Mouse (Mus musculus) lung, embryonic 16.5 days (tissue): Measurements from ENCODE around the gene Rack1. TPM values are rescaled to one million over a fixed set of nuclear protein-coding genes. Genes with fewer than 3 reads are reported as not detected.

ENCODE experiments used
- ATAC-seq: fragments of 200-750 bp; cut with Nextera tagmentation; 2 replicates; pipeline ENCODE4 v1.8.0; 2017; ENCODE audit warnings: low read depth, mild to moderate bottlenecking, moderate library complexity
- H3K27ac ChIP-seq: fragments of 300-500 bp; sonication (generic); 2 replicates; pipeline ENCODE4 v1.5.1; 2014; ENCODE audit warnings: mild to moderate bottlenecking, control low read depth, low read length
- H3K27me3 ChIP-seq: fragments of 300-500 bp; sonication (generic); 2 replicates; pipeline ENCODE4 v1.6.1; 2014; ENCODE audit warnings: low read depth, low read length, mixed read lengths; ENCODE audit not compliant: control insufficient read depth, insufficient read depth
- H3K36me3 ChIP-seq: fragments of 300-500 bp; sonication (generic); 2 replicates; pipeline ENCODE4 v1.6.1; 2014; ENCODE audit warnings: low read length; ENCODE audit not compliant: control insufficient read depth, insufficient read depth
- H3K4me1 ChIP-seq: fragments of 300-500 bp; sonication (generic); replicated peaks from 2 replicates; pipeline ENCODE4 v1.6.1; 2014; ENCODE audit warnings: low read length, mixed read lengths; ENCODE audit not compliant: control insufficient read depth, insufficient read depth
- H3K4me2 ChIP-seq: fragments of 300-500 bp; sonication (generic); 2 replicates; pipeline ENCODE4 v1.6.1; 2014; ENCODE audit warnings: low read depth, low read length, control low read depth
- H3K4me3 ChIP-seq: fragments of 300-500 bp; sonication (generic); 2 replicates; pipeline ENCODE4 v1.5.1; 2014; ENCODE audit warnings: mild to moderate bottlenecking, low read length, control low read depth
- H3K9ac ChIP-seq: fragments of 300-500 bp; sonication (generic); 2 replicates; pipeline ENCODE4 v1.6.1; 2014; ENCODE audit warnings: low read length, control low read depth
- H3K9me3 ChIP-seq: fragments of 300-500 bp; sonication (generic); 2 replicates; pipeline ENCODE4 v1.6.1; 2016; ENCODE audit warnings: low read length; ENCODE audit not compliant: control insufficient read depth
- WGBS: fragments of 180-500 bp; shearing (Covaris S2); extraction: QIAGEN DNeasy Blood & Tissue Kit; methylation state at CpG from one replicate; pipeline ENCODE4 v1.1.7; 2014; 5-methylcytosine and 5-hydroxymethylcytosine counted together
- polyA plus RNA-seq: library from polyadenylated mRNA; unstranded; fragments of >200 nt; fragmentation: Nextera tagmentation; extraction: Ambion mirVana; gene quantifications from 2 replicates; pipeline ENCODE4 v1.2.1, GENCODE M21; 2015

The Rack1 gene
- polyA plus RNA-seq, 1 experiment from 2014 or later, result 657 TPM

DNA sequence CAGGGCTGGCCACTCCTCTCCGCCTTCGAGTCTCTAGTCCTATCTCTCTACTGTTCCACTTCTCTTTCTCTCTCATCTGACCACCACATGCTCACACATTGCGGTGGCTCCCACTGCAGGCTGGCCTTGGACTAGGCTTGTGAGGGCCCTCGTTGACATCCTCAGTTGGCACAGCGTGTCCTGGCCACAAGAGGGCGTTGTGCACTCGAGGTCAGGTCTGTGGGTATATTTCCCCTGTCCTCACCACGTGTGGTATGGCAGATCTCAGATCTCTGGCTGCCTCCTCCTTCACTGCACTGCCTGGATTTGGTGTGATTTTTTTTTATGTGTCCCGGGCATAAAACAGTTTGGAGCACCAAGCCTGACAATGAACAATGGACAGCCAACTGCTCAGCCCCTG lies 23.5 kb upstream of the Rack1 start:
- ATAC-seq, result no peak
- WGBS, result 45% methylated on average over 9 of the region's 9 CpGs
- Histone ChIP-seq H3K4me3 (no peak overlapping the region), H3K27me3 (no peaks in the 10 kb centered on the region), H3K4me2 (no peak overlapping the region), H3K36me3 (no peaks in the 10 kb centered on the region), H3K9ac (no peak overlapping the region), H3K4me1 (0 out of 2 replicates have a peak, but pooled peaks cover 3% of the 10 kb centered on the region), H3K27ac (no peak overlapping the region), H3K9me3 (no peaks in the 10 kb centered on the region)

- no peak overlapping the region for H3K9ac ChIP-seq
- H3K4me2 ChIP-seq, result no peak overlapping the region
- 78% methylated on average over 9 of the region's 9 CpGs for WGBS
- H3K4me1 ChIP-seq, result 0 out of 2 replicates have a peak, but pooled peaks cover 3% of the 10 kb centered on the region
- H3K9me3 ChIP-seq, result no peaks in the 10 kb centered on the region
- H3K4me3 ChIP-seq, result no peak overlapping the region
- H3K27ac ChIP-seq, result no peak overlapping the region
- ATAC-seq, result no peak
- no peaks in the 10 kb centered on the region for H3K27me3 ChIP-seq
- no peaks in the 10 kb centered on the region for H3K36me3 ChIP-seq
Measured at GRCm38 (mm10) chr11:48777303-48777702, 22.8 kb upstream of the Rack1 start.

- Histone ChIP-seq H3K9ac (no peak overlapping the region), H3K27ac (no peak overlapping the region), H3K4me3 (no peak overlapping the region), H3K4me2 (no peak overlapping the region), H3K4me1 (0 out of 2 replicates have a peak, but pooled peaks cover 1% of the 10 kb centered on the region), H3K36me3 (no peaks in the 10 kb centered on the region), H3K9me3 (no peaks in the 10 kb centered on the region), H3K27me3 (no peaks in the 10 kb centered on the region)
- ATAC-seq, result no peak
- 37% methylated on average over 7 of the region's 7 CpGs for WGBS
Measured at GRCm38 (mm10) chr11:48779450-48779849, 20.7 kb upstream of the Rack1 start.

GRCm38 (mm10) chr11:48782243-48782642 lies 17.9 kb upstream of the Rack1 start:
- Histone ChIP-seq H3K4me2 (no peak overlapping the region), H3K36me3 (no peaks in the 10 kb centered on the region), H3K9me3 (no peaks in the 10 kb centered on the region), H3K27ac (no peak overlapping the region), H3K4me1 (no peaks in the 10 kb centered on the region), H3K27me3 (no peaks in the 10 kb centered on the region), H3K9ac (no peak overlapping the region), H3K4me3 (no peak overlapping the region)
- ATAC-seq, result no peak
- WGBS, result 86% methylated on average over 4 of the region's 4 CpGs

DNA sequence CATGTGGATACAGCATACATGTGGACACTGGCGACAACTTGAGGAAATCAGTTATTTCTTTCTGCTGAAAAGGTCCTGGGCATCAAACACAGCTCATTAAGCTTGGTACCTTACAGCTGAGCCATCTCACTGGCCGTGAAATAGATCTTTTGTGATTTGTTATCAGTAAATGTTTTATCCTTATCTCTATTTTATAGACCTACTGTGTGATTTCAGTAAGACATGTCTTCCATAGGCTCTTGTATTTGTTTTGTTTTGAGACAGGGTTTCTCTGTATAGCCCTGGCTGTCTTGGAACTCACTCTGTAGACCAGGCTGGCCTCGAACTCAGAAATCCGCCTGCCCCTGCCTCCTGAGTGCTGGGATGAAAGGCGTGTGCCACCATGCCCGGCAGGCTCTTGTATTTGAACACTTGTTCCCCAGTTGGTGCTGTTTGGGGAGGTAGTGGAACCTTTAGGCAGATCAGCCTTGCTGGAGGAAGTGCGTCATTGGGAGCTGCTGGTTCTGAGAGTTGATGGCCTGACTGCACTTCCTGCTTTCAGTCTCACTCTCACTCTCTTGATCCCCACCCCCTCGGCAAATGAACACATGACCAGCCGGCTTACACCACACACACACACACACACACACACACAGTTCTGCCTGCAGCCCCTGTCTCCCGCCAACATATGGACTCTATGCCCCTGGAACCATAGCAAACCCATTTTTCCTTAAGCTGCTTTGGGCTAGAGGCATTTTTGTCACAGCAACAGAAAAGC lies 12.5 kb upstream of the Rack1 start:
- H3K27ac ChIP-seq, result peak overlapping the region; percentile 36; the same call in 1 of the 2 replicates
- no peaks in the 10 kb centered on the region for H3K27me3 ChIP-seq
- ATAC-seq, result peak; percentile 73
- H3K9me3 ChIP-seq, result no peaks in the 10 kb centered on the region
- no peaks in the 10 kb centered on the region for H3K36me3 ChIP-seq
- peak overlapping the region; percentile 73 for H3K4me2 ChIP-seq
- H3K4me3 ChIP-seq, result peak overlapping the region; percentile 45
- 40% methylated on average over 10 of the region's 10 CpGs for WGBS
- peak overlapping the region; percentile 48; the same call in 1 of the 2 replicates for H3K9ac ChIP-seq
- H3K4me1 ChIP-seq, result no peaks in the 10 kb centered on the region

DNA sequence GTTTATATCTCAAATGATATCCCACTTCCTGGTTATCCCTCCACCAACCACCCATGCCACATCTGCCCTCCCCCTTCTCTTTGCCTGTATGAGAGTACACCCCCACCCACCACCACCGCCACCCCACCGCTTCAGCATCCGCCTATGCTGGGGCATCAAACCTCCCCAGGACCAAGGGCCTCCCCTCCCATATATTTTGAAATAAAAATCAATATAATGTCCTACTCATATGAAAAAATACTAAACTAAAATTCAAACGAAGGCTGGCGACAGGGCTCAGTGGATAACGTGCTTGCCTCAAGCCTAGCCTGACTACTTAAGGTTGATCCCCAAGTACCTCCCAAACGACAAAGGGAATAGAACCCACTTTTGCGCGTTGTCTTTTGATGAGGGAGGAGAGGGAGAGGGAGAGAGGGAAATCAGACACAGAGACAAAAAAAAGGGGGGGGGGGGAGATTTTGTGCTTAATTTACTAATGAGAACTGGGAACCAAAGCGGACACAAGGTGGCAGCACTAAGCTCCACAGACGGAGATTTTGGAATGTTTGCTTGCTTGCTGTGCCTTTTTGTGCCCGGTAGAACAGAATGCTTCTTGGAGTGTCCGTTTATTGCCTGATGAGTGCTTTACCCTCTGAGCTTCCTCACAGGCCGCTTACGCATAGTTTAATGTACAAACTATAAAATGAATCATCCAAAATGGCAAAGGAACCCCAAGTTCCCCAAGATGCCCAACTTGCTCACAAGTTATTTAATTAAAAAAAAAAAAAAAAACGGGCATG lies 11.6 kb upstream of the Rack1 start:
- ATAC-seq, result peak; percentile 65
- WGBS, result 6% methylated on average over 16 of the region's 16 CpGs
- Histone ChIP-seq H3K4me3 (peak overlapping the region; percentile 45), H3K36me3 (no peaks in the 10 kb centered on the region), H3K4me2 (peak overlapping the region; percentile 73), H3K9ac (peak overlapping the region; percentile 48), H3K9me3 (no peaks in the 10 kb centered on the region), H3K4me1 (no peaks in the 10 kb centered on the region), H3K27ac (no peak overlapping the region), H3K27me3 (no peaks in the 10 kb centered on the region)

DNA sequence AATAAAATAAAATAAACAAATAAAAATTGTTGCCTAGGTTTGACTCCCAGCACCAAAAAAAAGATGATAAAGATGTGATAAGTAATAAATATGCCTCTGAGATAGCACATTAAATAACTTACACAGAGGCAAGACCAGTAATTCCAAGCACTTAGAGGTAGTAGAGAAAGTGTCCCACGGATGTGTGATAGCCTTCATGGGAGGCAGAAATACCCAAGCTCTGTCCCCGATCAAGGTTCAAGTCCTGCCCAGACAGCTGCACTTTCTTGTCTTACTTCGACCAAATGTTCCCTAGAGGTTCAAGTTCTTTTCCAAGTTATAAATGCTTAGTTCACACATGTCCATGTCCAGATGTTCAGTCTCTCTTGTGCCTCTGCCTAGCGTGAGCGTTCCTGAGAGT lies 10.9 kb upstream of the Rack1 start:
- Histone ChIP-seq H3K4me3 (no peak overlapping the region), H3K4me2 (no peak overlapping the region)
- ATAC-seq, result no peak

GRCm38 (mm10) chr11:48789973-48790823 lies 9.9 kb upstream of the Rack1 start:
- ATAC-seq, result peak; percentile 69
- peak overlapping the region; percentile 35; the same call in 1 of the 2 replicates for H3K4me3 ChIP-seq
- H3K9me3 ChIP-seq, result no peaks in the 10 kb centered on the region
- H3K4me1 ChIP-seq, result no peaks in the 10 kb centered on the region
- no peaks in the 10 kb centered on the region for H3K27me3 ChIP-seq
- peak overlapping the region; percentile 56 for H3K4me2 ChIP-seq
- WGBS, result 12% methylated on average over 20 of the region's 20 CpGs
- H3K9ac ChIP-seq, result peak overlapping the region; percentile 59; the same call in 1 of the 2 replicates
- H3K36me3 ChIP-seq, result no peaks in the 10 kb centered on the region
- no peak overlapping the region for H3K27ac ChIP-seq

More for the DNA sequence above, 10.9 kb upstream of the Rack1 start:
- Histone ChIP-seq H3K27me3 (no peaks in the 10 kb centered on the region), H3K27ac (no peak overlapping the region), H3K4me1 (no peaks in the 10 kb centered on the region), H3K9me3 (no peaks in the 10 kb centered on the region), H3K36me3 (no peaks in the 10 kb centered on the region), H3K9ac (no peak overlapping the region)
- 74% methylated on average over 5 of the region's 5 CpGs for WGBS
